Mouse (Mus musculus): ENCODE measurements around the gene Abcb11. TPM values are rescaled to one million over a fixed set of nuclear protein-coding genes. Genes with fewer than 3 reads are reported as not detected.

The Abcb11 gene
- polyA plus RNA-seq, 1 experiment = not detected

GRCm38 (mm10) chr2:69191059-69191458 lies 151.4 kb downstream of the Abcb11 start:
- H3K9ac ChIP-seq (ENCODE audit: low read depth, poor library complexity, severe bottlenecking) = no peak overlapping the region

GRCm38 (mm10) chr2:69189222-69189621 lies 153.2 kb downstream of the Abcb11 start:
- TF ChIP-seq POLR2A (IDR thresholded peaks at IDR 0.05; ENCODE audit: insufficient read depth, low read length) = no peak
- TF ChIP-seq CTCF (IDR thresholded peaks at IDR 0.05; ENCODE audit: low read depth, low read length) = no peak
- TF ChIP-seq EP300 (IDR thresholded peaks at IDR 0.05; ENCODE audit: insufficient read depth, low read depth, low read length) = no peak
- Histone ChIP-seq H3K27ac (ENCODE audit: insufficient read depth, low read length) (no peak overlapping the region), H3K9me3 (replicated peaks; ENCODE audit: control insufficient read depth, insufficient read depth, low read length, poor library complexity, severe bottlenecking) (no peaks in the 10 kb centered on the region), H3K4me1 (ENCODE audit: control insufficient read depth, insufficient read depth, low read length) (no peaks in the 10 kb centered on the region), H3K36me3 (ENCODE audit: control insufficient read depth, insufficient read depth, low read length, poor library complexity, severe bottlenecking) (peaks cover 14% of the 10 kb centered on the region), H3K9ac (ENCODE audit: low read depth, poor library complexity, severe bottlenecking) (no peak overlapping the region), H3K27me3 (ENCODE audit: control insufficient read depth, insufficient read depth, low read length, poor library complexity, severe bottlenecking) (no peaks in the 10 kb centered on the region), H3K4me3 (ENCODE audit: low read depth, low read length) (no peak overlapping the region)

More at GRCm38 (mm10) chr2:69191059-69191458, 151.4 kb downstream of the Abcb11 start:
- H3K9me3 ChIP-seq (replicated peaks; ENCODE audit: control insufficient read depth, insufficient read depth, low read length, poor library complexity, severe bottlenecking) = no peaks in the 10 kb centered on the region
- H3K36me3 ChIP-seq (ENCODE audit: control insufficient read depth, insufficient read depth, low read length, poor library complexity, severe bottlenecking) = peaks cover 19% of the 10 kb centered on the region
- H3K4me3 ChIP-seq (ENCODE audit: low read depth, low read length) = no peak overlapping the region
- H3K27me3 ChIP-seq (ENCODE audit: control insufficient read depth, insufficient read depth, low read length, poor library complexity, severe bottlenecking) = no peaks in the 10 kb centered on the region
- H3K27ac ChIP-seq (ENCODE audit: insufficient read depth, low read length) = no peak overlapping the region
- TF ChIP-seq POLR2A (IDR thresholded peaks at IDR 0.05; ENCODE audit: insufficient read depth, low read length) (no peak), CTCF (IDR thresholded peaks at IDR 0.05; ENCODE audit: low read depth, low read length) (no peak), EP300 (IDR thresholded peaks at IDR 0.05; ENCODE audit: insufficient read depth, low read depth, low read length) (no peak)
- H3K4me1 ChIP-seq (ENCODE audit: control insufficient read depth, insufficient read depth, low read length) = no peaks in the 10 kb centered on the region

- Histone ChIP-seq H3K36me3 (ENCODE audit: control insufficient read depth, insufficient read depth, low read length, poor library complexity, severe bottlenecking) (peaks cover 11% of the 10 kb centered on the region), H3K9ac (ENCODE audit: low read depth, poor library complexity, severe bottlenecking) (no peak overlapping the region), H3K4me1 (ENCODE audit: control insufficient read depth, insufficient read depth, low read length) (no peaks in the 10 kb centered on the region), H3K27me3 (ENCODE audit: control insufficient read depth, insufficient read depth, low read length, poor library complexity, severe bottlenecking) (no peaks in the 10 kb centered on the region), H3K9me3 (replicated peaks; ENCODE audit: control insufficient read depth, insufficient read depth, low read length, poor library complexity, severe bottlenecking) (no peaks in the 10 kb centered on the region), H3K4me3 (ENCODE audit: low read depth, low read length) (no peak overlapping the region), H3K27ac (ENCODE audit: insufficient read depth, low read length) (no peak overlapping the region)
- TF ChIP-seq POLR2A (IDR thresholded peaks at IDR 0.05; ENCODE audit: insufficient read depth, low read length) = no peak
- TF ChIP-seq CTCF (IDR thresholded peaks at IDR 0.05; ENCODE audit: low read depth, low read length) = no peak
- TF ChIP-seq EP300 (IDR thresholded peaks at IDR 0.05; ENCODE audit: insufficient read depth, low read depth, low read length) = no peak
These were observed 153.7 kb downstream of the Abcb11 start for GRCm38 (mm10) chr2:69188732-69189131.

Other genes with a start within 250 kb of the Abcb11 start
- gene Nostrin, start 206.8 kb downstream of the Abcb11 start, polyA plus RNA-seq (2011; ENCODE audit: insufficient read depth, insufficient read length, low read depth, missing spikeins) = not detected in 2 replicates
- 113 and 125 TPM in 2 replicates for gene Spc25, start 136.4 kb downstream of the Abcb11 start, polyA plus RNA-seq (2011; ENCODE audit: insufficient read depth, insufficient read length, low read depth, missing spikeins)
- not detected in 2 replicates for gene G6pc2, start 131.5 kb downstream of the Abcb11 start, polyA plus RNA-seq (2011; ENCODE audit: insufficient read depth, insufficient read length, low read depth, missing spikeins)
- 0.13 and 0.15 TPM in 2 replicates for gene Dhrs9, start 37.8 kb upstream of the Abcb11 start, polyA plus RNA-seq (2011; ENCODE audit: insufficient read depth, insufficient read length, low read depth, missing spikeins)
- gene Lrp2, start 243.4 kb upstream of the Abcb11 start, polyA plus RNA-seq (2011; ENCODE audit: insufficient read depth, insufficient read length, low read depth, missing spikeins) = 92.6 and 92.9 TPM in 2 replicates